Mouse (Mus musculus) induced T-regulatory cell, adult 2 months (primary cell): ENCODE data around the gene Vmn1r114.
"Not testable (repeated sequence)": the region's sequence is repeated elsewhere in the genome, so short reads cannot be mapped to it uniquely, and the experiment has no call there.

Experiments
- DNase-seq: peaks from one replicate; pipeline ENCODE4 v3.0.0-alpha.2; 2012; ENCODE audit warnings: low read depth

Vmn1r114 gene

DNA sequence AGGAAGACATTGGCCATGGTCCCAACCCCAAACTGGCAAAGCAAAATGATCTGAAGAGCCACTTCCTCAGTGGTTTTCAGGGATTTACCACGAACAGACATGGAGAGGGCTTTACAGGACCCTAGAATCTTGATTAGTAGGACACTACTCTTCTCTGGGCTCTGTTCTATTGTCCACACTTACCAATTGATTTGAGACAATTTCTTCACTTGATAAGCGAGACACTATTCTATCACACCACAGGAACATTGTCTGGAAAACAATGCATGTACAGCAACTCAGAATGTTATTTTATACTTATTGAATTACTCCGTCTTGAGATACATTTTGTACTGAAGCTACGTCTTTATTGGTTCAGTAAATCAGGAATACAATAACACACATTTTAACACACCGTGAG, at the start of gene Vmn1r114:
Vmn1r114 (minus strand) TSS at position 101 of the 400 bp plus-strand sequence.
- DNase-seq, result not testable (repeated sequence)

DNA sequence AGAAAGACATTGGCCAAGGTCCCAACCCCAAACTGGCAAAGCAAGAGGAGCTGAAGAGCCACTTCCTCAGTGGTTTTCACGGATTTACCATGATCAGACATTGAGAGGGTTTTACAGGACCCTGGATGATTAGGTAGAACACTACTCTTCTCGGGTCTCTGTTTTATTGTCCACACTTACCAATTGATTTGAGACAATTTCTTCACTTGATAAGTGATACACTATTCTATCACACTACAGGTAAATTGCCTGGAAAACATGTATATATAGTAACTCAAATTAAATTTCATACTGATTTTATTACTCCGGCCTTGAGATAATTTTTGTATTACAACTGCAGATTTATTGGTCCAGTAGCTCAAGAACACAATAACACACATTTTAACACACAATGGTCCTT, 32.9 kb upstream of the Vmn1r114 start, which contains the start of gene Vmn1r115:
Vmn1r115 (minus strand) TSS at position 101 of the 400 bp plus-strand sequence.
- not testable (repeated sequence) for DNase-seq

- DNase-seq, result not testable (repeated sequence)
These were observed 25.0 kb downstream of the Vmn1r114 start, which contains the start of gene Vmn1r113 for GRCm38 (mm10) chr7:20786985-20787384. Gene Vmn1r113, plus strand, starts transcription at chr7:20787285.

- not testable (repeated sequence) for DNase-seq
These were observed 41.1 kb downstream of the Vmn1r114 start, which contains the start of gene Vmn1r112 for GRCm38 (mm10) chr7:20770885-20771284. Gene Vmn1r112, plus strand, starts transcription at chr7:20771185.
